Mouse (Mus musculus) testis, adult 2 months (tissue): ENCODE results near the gene Gm10272.

ENCODE experiments used
- CTCF ChIP-seq: fragments of 200-500 bp; IDR thresholded peaks from 2 replicates; pipeline ENCODE4 v1.5.1; 2012; ENCODE audit warnings: low read depth, mild to moderate bottlenecking, inconsistent platforms, low read length, moderate library complexity; ENCODE audit not compliant: control insufficient read depth, insufficient read depth, insufficient replicate concordance
- POLR2A ChIP-seq: fragments of 200-500 bp; IDR thresholded peaks from 2 replicates; pipeline ENCODE4 v1.6.1; 2012; ENCODE audit warnings: low read depth, mild to moderate bottlenecking, inconsistent platforms, low read length, moderate library complexity; ENCODE audit not compliant: control insufficient read depth

- TF ChIP-seq CTCF (no peak), POLR2A (no peak)
These were observed 22.2 kb upstream of the Gm10272 start for GRCm38 (mm10) chr10:77684181-77684580.
